Mouse (Mus musculus): Measurements from ENCODE around the gene Lurap1.

Lurap1 gene

DNA sequence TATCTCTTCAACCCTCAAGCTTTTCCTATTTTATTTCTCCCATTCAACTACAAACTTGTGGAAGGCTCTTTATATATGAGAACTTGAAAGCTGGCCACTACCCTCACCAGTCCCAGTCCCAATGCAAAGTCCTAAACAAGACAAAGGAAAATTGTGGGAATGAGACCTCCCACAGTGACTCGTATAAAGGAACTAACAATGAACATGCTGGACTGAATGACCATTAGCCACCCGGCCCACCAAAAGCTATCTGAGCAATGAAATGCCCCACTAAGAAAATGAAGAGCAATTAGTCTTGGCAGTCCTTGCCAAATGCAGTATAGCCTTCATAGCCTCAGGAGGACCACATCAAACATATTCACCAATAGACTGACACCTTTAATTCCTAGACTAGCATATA, 39.7 kb downstream of the Lurap1 start:
- DNase-seq (ENCODE audit: extremely low spot score, low read depth, low spot score), result no peak

DNA sequence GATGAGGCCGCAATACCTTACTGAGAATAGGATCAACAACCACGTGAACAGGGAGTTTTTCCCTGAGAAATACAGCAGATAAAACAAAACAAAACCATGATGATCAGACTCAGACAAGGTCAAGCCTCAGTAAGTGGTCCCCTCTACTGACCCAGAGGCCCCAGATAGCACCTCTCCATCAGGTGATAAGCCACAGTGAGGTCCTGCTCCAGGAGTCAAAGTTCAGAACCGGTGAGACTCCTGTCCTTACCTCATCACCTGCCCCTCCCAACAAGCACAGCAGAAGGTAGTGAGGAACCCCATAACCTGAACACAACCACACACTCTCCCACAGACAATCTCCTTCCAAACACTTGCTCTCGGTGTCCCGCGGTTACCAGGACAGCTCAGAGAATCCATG, 40.4 kb downstream of the Lurap1 start:
- DNase-seq (ENCODE audit: extremely low spot score, low read depth, low spot score), result no peak

DNA sequence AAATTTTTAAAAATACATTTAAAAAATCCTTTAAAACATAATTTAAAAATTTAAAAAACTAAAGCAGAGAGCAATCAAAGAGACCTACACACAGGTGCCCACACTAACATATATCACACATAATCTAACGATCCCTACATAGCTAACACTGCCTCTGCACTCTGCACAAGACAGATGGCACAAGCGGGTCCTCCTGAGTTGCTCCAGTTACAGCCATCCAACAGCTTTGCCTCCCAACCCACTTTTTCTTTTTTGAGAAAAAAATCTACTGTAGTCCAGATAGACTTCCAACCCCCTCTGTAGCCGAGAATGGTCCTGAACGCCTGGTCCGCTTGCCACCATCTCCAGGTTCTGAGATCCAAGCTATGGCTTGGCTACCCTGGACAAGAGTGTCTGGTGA, 45.9 kb downstream of the Lurap1 start:
- DNase-seq (ENCODE audit: extremely low spot score, low read depth, low spot score), result no peak

DNA sequence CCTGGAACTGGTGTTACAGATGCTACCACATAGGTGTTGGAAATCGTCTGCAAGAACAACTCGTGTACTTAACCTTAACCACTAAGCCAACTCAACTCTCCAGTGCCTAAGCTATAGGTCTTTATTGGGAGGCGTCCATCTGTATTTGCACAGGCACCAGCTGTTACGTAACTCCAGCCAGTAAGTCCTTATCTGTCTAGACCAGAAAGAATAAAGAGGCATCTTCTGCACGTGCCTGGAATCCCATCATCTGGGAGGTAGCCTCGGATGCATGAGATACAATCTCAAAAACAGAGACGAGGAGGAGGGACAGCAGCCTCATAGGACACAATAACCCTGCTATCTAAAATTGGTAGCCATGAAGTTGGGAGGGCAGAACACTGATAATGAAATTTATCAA, 50.2 kb downstream of the Lurap1 start:
- no peak for DNase-seq (ENCODE audit: extremely low spot score, low read depth, low spot score)

DNA sequence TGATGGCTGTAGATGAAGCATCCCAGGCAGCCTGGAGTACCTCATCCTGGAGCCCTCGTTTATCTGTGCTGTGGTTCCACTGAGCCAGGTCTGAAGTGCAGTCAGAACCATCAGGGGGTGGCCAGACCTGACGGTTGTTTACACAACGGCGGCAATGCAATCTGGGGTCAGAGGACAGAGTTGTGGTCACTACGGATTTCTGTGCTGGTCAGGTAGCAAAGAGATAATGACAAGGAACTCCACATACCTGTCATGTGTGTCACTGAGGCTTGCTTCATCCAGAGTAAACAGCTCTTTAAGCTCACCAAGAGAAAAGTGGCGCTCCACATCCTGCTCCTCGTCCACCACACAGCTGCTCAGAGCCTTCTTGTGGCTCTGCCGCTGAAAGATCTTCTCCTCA, 53.9 kb downstream of the Lurap1 start:
- DNase-seq (ENCODE audit: extremely low spot score, low read depth, low spot score), result no peak

DNA sequence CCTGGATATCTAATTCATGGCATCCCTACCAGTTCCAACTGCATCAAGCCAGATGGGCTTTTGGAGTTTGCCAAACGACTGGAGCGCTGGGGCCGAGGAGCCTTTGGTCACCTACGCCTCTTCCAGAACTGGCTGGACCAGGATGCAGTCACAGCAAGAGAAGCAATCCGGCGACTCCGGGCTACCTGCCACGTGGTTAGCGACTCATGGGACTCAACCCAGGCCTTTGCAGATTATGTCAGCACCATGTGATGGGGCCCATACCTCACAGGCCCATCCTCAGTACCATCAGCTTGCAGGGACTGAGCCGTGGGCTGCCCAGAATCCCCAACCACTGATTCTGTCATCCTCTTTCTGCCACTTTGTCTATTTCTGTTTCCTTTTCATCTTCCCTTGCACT, 54.8 kb downstream of the Lurap1 start:
- DNase-seq (ENCODE audit: extremely low spot score, low read depth, low spot score), result no peak

DNA sequence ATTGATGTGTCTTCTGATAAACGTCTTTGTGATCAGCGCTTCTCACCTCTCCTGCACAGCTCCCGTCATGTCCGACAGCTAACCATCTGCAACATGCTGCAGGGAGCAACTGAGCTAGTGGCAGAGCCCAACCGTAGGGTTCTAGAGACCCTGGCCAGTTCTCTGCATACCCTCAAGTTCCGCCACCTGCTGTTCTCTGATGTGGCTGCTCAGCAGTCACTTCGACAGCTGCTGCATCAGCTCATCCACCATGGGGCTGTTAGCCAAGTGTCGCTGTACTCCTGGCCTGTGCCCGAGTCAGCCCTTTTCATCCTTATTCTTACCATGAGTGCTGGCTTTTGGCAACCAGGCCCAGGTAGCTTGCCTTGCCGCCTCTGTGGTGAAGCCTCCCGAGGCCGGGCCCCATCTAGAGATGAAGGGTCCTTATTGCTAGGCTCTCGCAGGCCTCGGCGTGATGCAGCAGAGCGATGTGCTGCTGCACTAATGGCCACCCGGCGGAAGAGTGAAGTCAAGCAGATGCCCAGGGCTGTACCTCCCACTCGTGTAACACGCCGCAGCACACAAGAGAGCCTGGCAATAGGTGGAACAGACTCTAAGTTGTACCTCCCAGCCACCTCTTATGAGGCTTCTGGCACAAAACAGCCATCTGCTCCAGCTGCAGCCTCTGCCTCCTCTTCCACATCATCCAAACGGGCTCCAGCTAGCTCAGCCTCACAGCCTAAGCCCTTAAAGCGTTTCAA, 62.5 kb downstream of the Lurap1 start:
- no peak for DNase-seq (ENCODE audit: extremely low spot score, low read depth, low spot score)
